Mouse (Mus musculus) heart, embryonic 16.5 days (tissue): ENCODE measurements at regions not wholly inside any gene's neighbourhood (a gene's known extent, or its start where the extent isn't known, plus 50 kb on each side); places are given as distances from the start of the nearest gene placed in this dataset.

Experiments
- ATAC-seq: fragments of 200-750 bp; cut with Nextera tagmentation; replicated peaks from 2 replicates; pipeline ENCODE4 v1.8.0; 2017; ENCODE audit warnings: moderate number of reproducible peaks; ENCODE audit not compliant: insufficient read depth, low FRiP score; ENCODE audit errors: extremely low read depth
- H3K27ac ChIP-seq: fragments of 300-500 bp; sonication (generic); 2 replicates; pipeline ENCODE4 v1.5.1; 2014; ENCODE audit warnings: mild to moderate bottlenecking, low read length, control low read depth, moderate library complexity
- H3K27me3 ChIP-seq: fragments of 300-500 bp; sonication (generic); 2 replicates; pipeline ENCODE4 v1.6.1; 2014; ENCODE audit warnings: low read length, mixed read lengths; ENCODE audit not compliant: control insufficient read depth, insufficient read depth
- H3K36me3 ChIP-seq: fragments of 300-500 bp; sonication (generic); 2 replicates; pipeline ENCODE4 v1.6.1; 2014; ENCODE audit not compliant: control insufficient read depth, insufficient read depth
- H3K4me1 ChIP-seq: fragments of 300-500 bp; sonication (generic); 2 replicates; pipeline ENCODE4 v1.6.1; 2014; ENCODE audit warnings: low read length, mixed read lengths; ENCODE audit not compliant: control insufficient read depth, insufficient read depth
- H3K4me2 ChIP-seq: fragments of 300-500 bp; sonication (generic); 2 replicates; pipeline ENCODE4 v1.6.1; 2014; ENCODE audit warnings: low read depth, mild to moderate bottlenecking, control low read depth, low read length
- H3K4me3 ChIP-seq: fragments of 300-500 bp; sonication (generic); 2 replicates; pipeline ENCODE4 v1.5.1; 2014; ENCODE audit warnings: mild to moderate bottlenecking, control low read depth, low read length
- H3K9ac ChIP-seq: fragments of 300-500 bp; sonication (generic); 2 replicates; pipeline ENCODE4 v1.6.1; 2014; ENCODE audit warnings: low read length, control low read depth
- H3K9me3 ChIP-seq: fragments of 300-500 bp; sonication (generic); replicated peaks from 2 replicates; pipeline ENCODE4 v1.6.1; 2016; ENCODE audit warnings: low read length; ENCODE audit not compliant: control insufficient read depth
- WGBS: fragments of 180-500 bp; shearing (Covaris S2); extraction: QIAGEN DNeasy Blood & Tissue Kit; methylation state at CpG from one replicate; pipeline ENCODE4 v1.1.7; 2014; 5-methylcytosine and 5-hydroxymethylcytosine counted together

DNA sequence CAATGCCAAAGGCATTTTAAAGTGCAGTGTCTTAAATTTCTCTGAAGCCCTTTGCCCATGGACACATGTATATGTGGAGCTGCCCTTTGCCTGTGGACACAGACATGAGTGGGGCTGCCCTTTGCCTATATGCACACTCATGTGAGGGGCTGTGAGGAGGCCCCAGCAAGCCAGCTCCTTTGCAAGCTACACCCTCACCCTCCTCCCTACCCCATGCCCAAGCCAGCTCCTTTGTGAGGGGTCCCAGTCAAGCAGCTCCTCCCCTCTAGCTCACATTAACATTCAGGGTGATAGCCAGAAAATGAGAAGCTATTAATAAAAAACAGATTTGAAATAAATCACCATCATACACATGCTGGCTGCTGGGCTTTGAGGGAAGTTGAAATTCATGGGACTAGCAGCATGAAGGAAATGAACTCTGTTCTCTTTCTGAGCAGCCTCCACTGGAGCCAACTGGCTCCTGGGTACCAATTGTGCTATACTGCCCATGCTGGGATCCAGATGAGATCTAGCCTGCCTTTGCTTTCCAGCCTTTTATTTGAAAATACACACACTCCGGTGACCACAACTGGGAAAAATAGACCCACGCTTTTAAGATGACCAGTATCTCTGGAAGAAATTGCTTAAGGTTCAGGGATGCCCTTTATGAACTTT lies 151.4 kb downstream of the Abcc12 start:
- Histone ChIP-seq H3K4me3 (no peak overlapping the region), H3K27ac (no peak overlapping the region), H3K4me1 (no peaks in the 10 kb centered on the region), H3K9ac (no peak overlapping the region), H3K4me2 (no peak overlapping the region), H3K36me3 (no peaks in the 10 kb centered on the region), H3K27me3 (no peaks in the 10 kb centered on the region), H3K9me3 (no peaks in the 10 kb centered on the region)
- ATAC-seq, result no peak
- 93% methylated on average over 2 of the region's 2 CpGs for WGBS

DNA sequence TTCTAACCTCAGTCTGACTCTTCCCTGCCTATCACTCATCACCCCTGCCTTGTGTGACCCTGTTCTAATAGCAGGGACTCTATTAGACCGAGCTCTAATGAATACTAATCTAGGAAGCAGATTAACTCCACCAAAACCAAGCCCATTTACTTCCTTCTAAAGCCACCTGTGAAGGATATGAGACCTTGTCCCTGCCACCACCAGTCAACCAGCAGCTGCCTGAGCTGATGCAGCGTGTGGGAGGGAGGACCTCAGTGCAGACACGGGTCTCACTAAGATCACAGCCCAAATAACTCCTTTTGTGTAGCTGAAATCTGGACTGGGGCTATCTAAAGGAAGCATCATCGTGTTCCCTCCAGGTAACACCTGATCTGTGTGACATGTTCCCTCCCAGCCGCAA lies 152.4 kb downstream of the Abcc12 start:
- no peaks in the 10 kb centered on the region for H3K9me3 ChIP-seq
- 47% methylated on average over 5 of the region's 5 CpGs for WGBS
- H3K4me2 ChIP-seq, result no peak overlapping the region
- no peak overlapping the region for H3K4me3 ChIP-seq
- no peaks in the 10 kb centered on the region for H3K27me3 ChIP-seq
- no peak for ATAC-seq
- no peak overlapping the region for H3K9ac ChIP-seq
- no peaks in the 10 kb centered on the region for H3K4me1 ChIP-seq
- no peak overlapping the region for H3K27ac ChIP-seq
- H3K36me3 ChIP-seq, result no peaks in the 10 kb centered on the region

DNA sequence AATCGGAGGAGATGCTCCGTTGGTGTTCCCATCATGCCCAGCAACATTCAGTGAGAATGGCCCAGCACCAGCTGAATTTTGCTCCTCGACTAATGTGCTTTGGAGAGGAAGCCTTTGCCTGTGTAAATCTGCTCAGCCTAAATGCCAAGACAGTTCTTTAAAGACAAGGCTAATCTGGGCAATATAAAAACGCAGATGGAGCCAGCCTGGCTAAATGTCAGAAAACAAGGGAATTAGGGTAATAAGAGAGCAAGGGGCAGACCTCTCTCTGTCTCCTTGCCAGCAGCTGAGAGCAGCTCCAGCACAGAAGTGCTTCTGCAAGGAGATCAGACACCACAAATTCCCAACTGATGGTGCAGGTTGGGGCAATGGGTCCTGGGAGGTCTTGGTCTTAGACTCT lies 154.4 kb downstream of the Abcc12 start:
- Histone ChIP-seq H3K27me3 (no peaks in the 10 kb centered on the region), H3K4me1 (no peaks in the 10 kb centered on the region), H3K4me3 (no peak overlapping the region), H3K9me3 (no peaks in the 10 kb centered on the region), H3K4me2 (no peak overlapping the region), H3K27ac (no peak overlapping the region), H3K9ac (no peak overlapping the region), H3K36me3 (no peaks in the 10 kb centered on the region)
- no peak for ATAC-seq
- WGBS, result 64% methylated on average over 4 of the region's 4 CpGs

DNA sequence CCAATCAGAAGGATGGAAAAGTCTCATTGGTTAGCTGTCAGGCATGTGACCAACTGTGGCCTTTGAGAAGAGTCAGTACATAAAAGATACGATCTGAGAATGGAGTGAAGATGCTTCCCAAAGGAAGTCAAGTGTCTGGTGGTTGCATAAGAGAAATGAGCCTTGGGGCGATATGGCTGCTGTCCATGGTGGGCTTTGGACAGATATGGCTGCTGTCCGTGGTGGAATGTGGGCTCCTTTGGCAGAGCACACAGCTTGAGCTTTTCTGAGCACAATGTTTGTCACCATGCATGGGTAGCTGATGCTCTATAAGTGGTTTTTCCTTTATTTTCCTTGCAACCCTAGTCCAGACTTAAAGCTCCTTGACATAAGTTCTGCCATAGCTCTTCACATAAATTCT lies 155.1 kb downstream of the Abcc12 start:
- no peak overlapping the region for H3K4me3 ChIP-seq
- H3K36me3 ChIP-seq, result no peaks in the 10 kb centered on the region
- 74% methylated on average over 3 of the region's 3 CpGs for WGBS
- H3K4me2 ChIP-seq, result no peak overlapping the region
- ATAC-seq, result no peak
- H3K27ac ChIP-seq, result no peak overlapping the region
- H3K9me3 ChIP-seq, result no peaks in the 10 kb centered on the region
- H3K4me1 ChIP-seq, result no peaks in the 10 kb centered on the region
- H3K27me3 ChIP-seq, result no peaks in the 10 kb centered on the region
- no peak overlapping the region for H3K9ac ChIP-seq

DNA sequence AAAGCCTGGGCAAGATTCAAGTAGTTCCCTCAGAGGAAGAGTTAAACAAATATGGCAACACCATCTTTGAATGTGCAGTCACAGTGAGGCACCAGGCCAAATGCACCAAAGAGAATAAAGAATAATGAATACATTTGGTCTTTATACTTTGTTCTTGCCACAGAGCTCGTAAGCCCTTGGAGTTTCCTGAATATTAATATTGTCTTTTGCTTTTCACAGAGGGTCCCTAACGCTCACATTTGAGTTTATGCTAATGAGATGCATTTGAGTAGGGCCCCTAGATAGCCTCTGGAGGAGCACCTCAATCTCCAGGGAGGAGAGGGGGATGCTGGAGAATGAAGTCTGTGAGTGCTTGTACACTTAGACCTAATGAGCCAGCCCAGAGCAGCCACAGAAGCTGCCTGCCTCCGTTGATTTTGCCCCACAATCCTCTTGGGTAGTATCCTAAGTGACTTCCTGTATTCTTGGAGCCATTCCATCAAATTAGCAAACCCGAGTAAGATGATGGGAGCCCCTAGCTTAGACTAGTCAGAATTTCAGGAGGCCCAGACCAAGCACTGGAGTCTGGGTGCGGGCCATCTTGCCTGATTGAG lies 161.3 kb downstream of the Abcc12 start:
- H3K4me3 ChIP-seq, result no peak overlapping the region
- ATAC-seq, result no peak
- WGBS, result 65% methylated on average over 5 of the region's 5 CpGs
- H3K36me3 ChIP-seq, result no peaks in the 10 kb centered on the region
- H3K9ac ChIP-seq, result no peak overlapping the region
- no peaks in the 10 kb centered on the region for H3K4me1 ChIP-seq
- no peak overlapping the region for H3K4me2 ChIP-seq
- no peak overlapping the region for H3K27ac ChIP-seq
- H3K9me3 ChIP-seq, result no peaks in the 10 kb centered on the region
- no peaks in the 10 kb centered on the region for H3K27me3 ChIP-seq

DNA sequence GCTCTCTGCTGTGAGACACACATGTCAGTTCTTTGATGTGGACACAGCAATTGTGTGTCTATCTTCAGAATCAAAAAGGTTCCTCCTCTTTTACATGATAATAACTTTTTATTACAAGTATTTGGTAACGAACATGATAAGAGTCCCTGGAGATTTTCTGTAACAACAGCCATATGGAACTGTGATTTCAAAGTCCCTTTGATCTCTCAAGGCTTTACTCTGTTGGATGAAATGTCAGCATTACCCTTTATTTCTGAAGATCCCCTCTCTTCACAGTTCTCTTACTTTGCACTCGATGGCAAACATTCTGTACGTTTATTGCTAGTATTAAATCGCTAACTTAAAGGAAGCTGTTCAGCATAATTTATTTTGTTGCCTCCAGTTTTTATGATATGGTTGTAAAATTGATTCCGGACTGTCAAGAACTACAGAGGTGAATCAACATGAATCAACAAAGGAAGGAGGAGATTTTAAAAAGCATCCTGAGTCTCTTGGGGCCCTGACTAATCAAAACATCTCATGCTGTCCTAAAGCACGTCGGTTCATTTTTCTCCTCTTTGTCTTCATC lies 162.0 kb downstream of the Abcc12 start:
- Histone ChIP-seq H3K27ac (no peak overlapping the region), H3K9me3 (no peaks in the 10 kb centered on the region), H3K27me3 (no peaks in the 10 kb centered on the region), H3K4me2 (no peak overlapping the region), H3K4me1 (no peaks in the 10 kb centered on the region), H3K4me3 (no peak overlapping the region), H3K36me3 (no peaks in the 10 kb centered on the region), H3K9ac (no peak overlapping the region)
- no peak for ATAC-seq
- 74% methylated on average over 7 of the region's 7 CpGs for WGBS

DNA sequence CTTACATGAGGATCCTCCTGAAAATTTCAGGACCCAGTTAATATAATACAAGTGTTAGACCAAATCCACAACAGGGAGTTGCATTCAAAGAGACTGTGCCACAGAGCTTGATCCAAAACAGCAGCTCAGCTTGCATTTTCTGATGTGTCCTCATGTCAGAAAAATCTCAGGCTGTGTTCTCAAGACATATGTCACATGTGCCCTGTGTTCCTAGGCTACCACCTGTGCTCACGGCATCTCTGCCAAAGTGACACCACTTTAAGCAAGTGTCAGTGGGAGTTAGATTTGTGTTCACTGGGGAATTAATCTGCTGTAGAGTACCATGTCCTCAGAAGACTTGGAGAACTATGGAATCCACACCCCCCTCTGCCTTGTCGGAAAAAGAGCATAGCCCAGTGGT lies 165.3 kb downstream of the Abcc12 start:
- H3K36me3 ChIP-seq, result no peaks in the 10 kb centered on the region
- ATAC-seq, result no peak
- no peak overlapping the region for H3K4me2 ChIP-seq
- H3K9ac ChIP-seq, result no peak overlapping the region
- no peaks in the 10 kb centered on the region for H3K4me1 ChIP-seq
- no peaks in the 10 kb centered on the region for H3K27me3 ChIP-seq
- no peak overlapping the region for H3K4me3 ChIP-seq
- WGBS, result 80% methylated on average over 2 of the region's 2 CpGs
- no peak overlapping the region for H3K27ac ChIP-seq
- H3K9me3 ChIP-seq, result 0 out of 2 replicates have a peak, but pooled peaks cover 3% of the 10 kb centered on the region

DNA sequence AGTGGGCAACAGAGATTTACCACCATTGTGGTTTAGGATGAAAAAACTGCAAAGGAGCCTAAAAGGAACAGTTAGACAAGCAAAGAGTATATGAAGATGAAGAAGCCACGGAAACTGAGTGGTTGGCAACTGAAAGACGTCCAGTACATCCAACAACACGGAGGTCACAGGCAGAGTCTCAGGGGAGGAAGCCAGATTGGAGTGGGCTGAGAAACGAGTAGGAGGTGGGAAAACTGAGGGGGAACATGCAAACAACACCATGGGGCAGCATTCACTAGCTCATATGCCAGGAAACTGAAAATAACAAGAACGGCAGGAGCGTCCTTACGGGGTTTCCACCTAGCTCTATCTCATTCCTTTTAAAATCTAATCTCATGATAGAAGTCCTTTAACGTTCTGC lies 169.3 kb downstream of the Abcc12 start:
- Histone ChIP-seq H3K27ac (no peak overlapping the region), H3K4me3 (no peak overlapping the region), H3K4me2 (no peak overlapping the region), H3K9ac (no peak overlapping the region), H3K4me1 (no peaks in the 10 kb centered on the region), H3K9me3 (0 out of 2 replicates have a peak, but pooled peaks cover 3% of the 10 kb centered on the region), H3K27me3 (no peaks in the 10 kb centered on the region), H3K36me3 (no peaks in the 10 kb centered on the region)
- no peak for ATAC-seq
- 71% methylated on average over 8 of the region's 8 CpGs for WGBS

DNA sequence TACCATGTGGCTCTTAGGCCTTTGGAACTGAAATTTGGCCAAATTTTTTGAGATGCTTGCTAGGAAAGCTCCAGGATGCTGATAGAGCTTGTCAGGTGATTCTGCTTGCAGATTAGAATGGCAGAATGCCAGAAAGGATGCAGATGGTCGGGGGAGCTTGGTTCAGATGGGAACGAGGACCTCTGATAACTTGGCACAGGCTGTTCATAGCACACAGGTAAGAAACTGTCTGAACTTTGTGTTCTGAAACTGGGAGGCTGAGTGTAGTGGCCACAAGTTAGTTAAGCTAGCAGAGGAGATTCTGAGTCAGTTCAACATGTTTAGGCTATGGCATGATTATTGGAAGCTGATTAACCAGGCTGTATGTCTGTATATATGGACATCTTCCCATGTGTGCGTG lies 174.3 kb downstream of the Abcc12 start:
- Histone ChIP-seq H3K9ac (no peak overlapping the region), H3K27ac (no peak overlapping the region), H3K4me2 (no peak overlapping the region), H3K4me3 (no peak overlapping the region), H3K27me3 (no peaks in the 10 kb centered on the region), H3K4me1 (no peaks in the 10 kb centered on the region), H3K9me3 (no peaks in the 10 kb centered on the region), H3K36me3 (no peaks in the 10 kb centered on the region)
- no peak for ATAC-seq
- WGBS, result 47% methylated on average over 3 of the region's 3 CpGs
